Mouse (Mus musculus): Measurements from ENCODE around the gene Resp18.

Gene Resp18

GRCm38 (mm10) chr1:75278228-75278627 is at the start of gene Resp18:
Gene Resp18 (minus strand): TSS chr1:75278415.
- H3K4me1 ChIP-seq (replicated peaks; ENCODE audit: low read depth, low read length) = peaks cover 21% of the 10 kb centered on the region
- peaks cover 14% of the 10 kb centered on the region for H3K9me3 ChIP-seq (ENCODE audit: low read length)
- peaks cover 51% of the 10 kb centered on the region for H3K27me3 ChIP-seq (ENCODE audit: insufficient read depth, low read length)
- no peaks in the 10 kb centered on the region for H3K36me3 ChIP-seq (ENCODE audit: insufficient read depth, low read length)
- peak within 1 kb of the TSS; percentile 65 for H3K4me3 ChIP-seq (replicated peaks; ENCODE audit: low read length)
- TF ChIP-seq POU5F1 (IDR thresholded peaks at IDR 0.05; ENCODE audit: borderline replicate concordance, low read length) (no peak), NANOG (IDR thresholded peaks at IDR 0.05; ENCODE audit: borderline replicate concordance, low read length) (no peak), CTCF (conservative IDR thresholded peaks at IDR 0.05; ENCODE audit: low read length) (no peak)

GRCm38 (mm10) chr1:75327461-75327860 is 49.2 kb upstream of the Resp18 start:
- H3K4me1 ChIP-seq (replicated peaks; ENCODE audit: low read depth, low read length) = peaks cover 11% of the 10 kb centered on the region
- peaks cover 6% of the 10 kb centered on the region; the same call in 1 of the 2 replicates for H3K9me3 ChIP-seq (ENCODE audit: low read length)
- TF ChIP-seq NANOG (IDR thresholded peaks at IDR 0.05; ENCODE audit: borderline replicate concordance, low read length) (no peak), CTCF (conservative IDR thresholded peaks at IDR 0.05; ENCODE audit: low read length) (peak; percentile 28)
- 0 out of 2 replicates have a peak, but pooled peaks cover 4% of the 10 kb centered on the region for H3K27me3 ChIP-seq (ENCODE audit: insufficient read depth, low read length)
- no peaks in the 10 kb centered on the region for H3K36me3 ChIP-seq (ENCODE audit: insufficient read depth, low read length)
- no peak overlapping the region for H3K4me3 ChIP-seq (replicated peaks; ENCODE audit: low read length)

GRCm38 (mm10) chr1:75319166-75319565 is 41.0 kb upstream of the Resp18 start:
- Histone ChIP-seq H3K27me3 (ENCODE audit: insufficient read depth, low read length) (0 out of 2 replicates have a peak, but pooled peaks cover 3% of the 10 kb centered on the region), H3K36me3 (ENCODE audit: insufficient read depth, low read length) (peaks cover 15% of the 10 kb centered on the region), H3K4me3 (replicated peaks; ENCODE audit: low read length) (no peak overlapping the region), H3K4me1 (replicated peaks; ENCODE audit: low read depth, low read length) (peaks cover 29% of the 10 kb centered on the region), H3K9me3 (ENCODE audit: low read length) (no peaks in the 10 kb centered on the region)
- no peak for TF ChIP-seq POU5F1 (IDR thresholded peaks at IDR 0.05; ENCODE audit: borderline replicate concordance, low read length)
- no peak for TF ChIP-seq NANOG (IDR thresholded peaks at IDR 0.05; ENCODE audit: borderline replicate concordance, low read length)
- no peak for TF ChIP-seq CTCF (conservative IDR thresholded peaks at IDR 0.05; ENCODE audit: low read length)

- Histone ChIP-seq H3K36me3 (ENCODE audit: insufficient read depth, low read length) (peaks cover 19% of the 10 kb centered on the region), H3K9me3 (ENCODE audit: low read length) (no peaks in the 10 kb centered on the region), H3K4me3 (replicated peaks; ENCODE audit: low read length) (no peak overlapping the region), H3K27me3 (ENCODE audit: insufficient read depth, low read length) (no peaks in the 10 kb centered on the region), H3K4me1 (replicated peaks; ENCODE audit: low read depth, low read length) (peaks cover 29% of the 10 kb centered on the region)
- TF ChIP-seq NANOG (IDR thresholded peaks at IDR 0.05; ENCODE audit: borderline replicate concordance, low read length) (no peak), POU5F1 (IDR thresholded peaks at IDR 0.05; ENCODE audit: borderline replicate concordance, low read length) (no peak), CTCF (conservative IDR thresholded peaks at IDR 0.05; ENCODE audit: low read length) (no peak)
Measured at GRCm38 (mm10) chr1:75318736-75319135, 40.5 kb upstream of the Resp18 start.

GRCm38 (mm10) chr1:75318301-75318700 is 40.1 kb upstream of the Resp18 start:
- H3K4me3 ChIP-seq (replicated peaks; ENCODE audit: low read length) = peak overlapping the region; percentile 64
- peaks cover 24% of the 10 kb centered on the region for H3K36me3 ChIP-seq (ENCODE audit: insufficient read depth, low read length)
- TF ChIP-seq POU5F1 (IDR thresholded peaks at IDR 0.05; ENCODE audit: borderline replicate concordance, low read length) = no peak
- no peak for TF ChIP-seq CTCF (conservative IDR thresholded peaks at IDR 0.05; ENCODE audit: low read length)
- no peak for TF ChIP-seq NANOG (IDR thresholded peaks at IDR 0.05; ENCODE audit: borderline replicate concordance, low read length)
- H3K27me3 ChIP-seq (ENCODE audit: insufficient read depth, low read length) = no peaks in the 10 kb centered on the region
- no peaks in the 10 kb centered on the region for H3K9me3 ChIP-seq (ENCODE audit: low read length)
- peaks cover 29% of the 10 kb centered on the region for H3K4me1 ChIP-seq (replicated peaks; ENCODE audit: low read depth, low read length)

GRCm38 (mm10) chr1:75317241-75318201 is 39.3 kb upstream of the Resp18 start, which contains the start of gene Dnpep:
Gene Dnpep (minus strand): TSS chr1:75317990.
- Histone ChIP-seq H3K36me3 (ENCODE audit: insufficient read depth, low read length) (peaks cover 31% of the 10 kb centered on the region), H3K4me1 (replicated peaks; ENCODE audit: low read depth, low read length) (peaks cover 29% of the 10 kb centered on the region), H3K27me3 (ENCODE audit: insufficient read depth, low read length) (no peaks in the 10 kb centered on the region), H3K9me3 (ENCODE audit: low read length) (no peaks in the 10 kb centered on the region), H3K4me3 (replicated peaks; ENCODE audit: low read length) (peak within 1 kb of the TSS; percentile 95)
- TF ChIP-seq CTCF (conservative IDR thresholded peaks at IDR 0.05; ENCODE audit: low read length) = peak; percentile 19; the same call in 1 of the 2 replicates
- TF ChIP-seq POU5F1 (IDR thresholded peaks at IDR 0.05; ENCODE audit: borderline replicate concordance, low read length) = no peak
- TF ChIP-seq NANOG (IDR thresholded peaks at IDR 0.05; ENCODE audit: borderline replicate concordance, low read length) = no peak

- TF ChIP-seq POU5F1 (IDR thresholded peaks at IDR 0.05; ENCODE audit: borderline replicate concordance, low read length) = no peak
- no peak for TF ChIP-seq CTCF (conservative IDR thresholded peaks at IDR 0.05; ENCODE audit: low read length)
- TF ChIP-seq NANOG (IDR thresholded peaks at IDR 0.05; ENCODE audit: borderline replicate concordance, low read length) = no peak
- no peaks in the 10 kb centered on the region for H3K27me3 ChIP-seq (ENCODE audit: insufficient read depth, low read length)
- no peaks in the 10 kb centered on the region for H3K9me3 ChIP-seq (ENCODE audit: low read length)
- H3K4me3 ChIP-seq (replicated peaks; ENCODE audit: low read length) = peak overlapping the region; percentile 95
- H3K4me1 ChIP-seq (replicated peaks; ENCODE audit: low read depth, low read length) = peaks cover 29% of the 10 kb centered on the region
- H3K36me3 ChIP-seq (ENCODE audit: insufficient read depth, low read length) = peaks cover 38% of the 10 kb centered on the region
Measured at GRCm38 (mm10) chr1:75316861-75317240, 38.6 kb upstream of the Resp18 start.

- TF ChIP-seq NANOG (IDR thresholded peaks at IDR 0.05; ENCODE audit: borderline replicate concordance, low read length) = no peak
- no peak for TF ChIP-seq CTCF (conservative IDR thresholded peaks at IDR 0.05; ENCODE audit: low read length)
- TF ChIP-seq POU5F1 (IDR thresholded peaks at IDR 0.05; ENCODE audit: borderline replicate concordance, low read length) = no peak
- H3K4me1 ChIP-seq (replicated peaks; ENCODE audit: low read depth, low read length) = peaks cover 29% of the 10 kb centered on the region
- H3K9me3 ChIP-seq (ENCODE audit: low read length) = no peaks in the 10 kb centered on the region
- H3K4me3 ChIP-seq (replicated peaks; ENCODE audit: low read length) = peak overlapping the region; percentile 95
- H3K36me3 ChIP-seq (ENCODE audit: insufficient read depth, low read length) = peaks cover 50% of the 10 kb centered on the region
- H3K27me3 ChIP-seq (ENCODE audit: insufficient read depth, low read length) = no peaks in the 10 kb centered on the region
Measured at GRCm38 (mm10) chr1:75315456-75316365, 37.5 kb upstream of the Resp18 start.

Data from E14TG2a.4 (cell line).